Mouse (Mus musculus): ENCODE results near the gene Marveld1. TPM values are rescaled to one million over a fixed set of nuclear protein-coding genes. Genes with fewer than 3 reads are reported as not detected.

Marveld1 gene
- total RNA-seq, 2 experiments from 2014 or later = 11.7 to 13.5 TPM

- intact Hi-C loops (cut with DNase I) = no loop called here
- DNase-seq (ENCODE audit: extremely low spot score in 1 of 2, low spot score in 2 of 2) = no peak
Measured at GRCm38 (mm10) chr19:42137167-42137672, 10.0 kb upstream of the Marveld1 start.

- intact Hi-C loops (cut with DNase I) = no loop called here
- no peak for DNase-seq (ENCODE audit: extremely low spot score in 1 of 2, low spot score in 2 of 2)
Measured at GRCm38 (mm10) chr19:42138517-42139285, 8.5 kb upstream of the Marveld1 start.

GRCm38 (mm10) chr19:42139724-42140517 is 7.3 kb upstream of the Marveld1 start:
- DNase-seq (ENCODE audit: extremely low spot score in 1 of 2, low spot score in 2 of 2) = no peak
- intact Hi-C loops (cut with DNase I) = no loop called here

GRCm38 (mm10) chr19:42141998-42142397 is 5.2 kb upstream of the Marveld1 start:
- DNase-seq (ENCODE audit: extremely low spot score in 1 of 2, low spot score in 2 of 2) = no peak
- intact Hi-C loops (cut with DNase I) = no loop called here

GRCm38 (mm10) chr19:42142757-42143156 is 4.4 kb upstream of the Marveld1 start:
- DNase-seq (ENCODE audit: extremely low spot score in 1 of 2, low spot score in 2 of 2) = no peak
- intact Hi-C loops (cut with DNase I) = no loop called here

GRCm38 (mm10) chr19:42144067-42144466 is 3.1 kb upstream of the Marveld1 start:
- no peak for DNase-seq (ENCODE audit: extremely low spot score in 1 of 2, low spot score in 2 of 2)
- intact Hi-C loops (cut with DNase I) = no loop called here

- peak; percentile 88 to 92 for DNase-seq (ENCODE audit: extremely low spot score in 1 of 2, low spot score in 2 of 2)
Measured at GRCm38 (mm10) chr19:42144541-42145167, 2.5 kb upstream of the Marveld1 start.

GRCm38 (mm10) chr19:42145210-42145609 is 2.0 kb upstream of the Marveld1 start:
- intact Hi-C loops (cut with DNase I) = loop anchor here (5.0 kb wide), 1 partner anchor 108 kb away; the partner anchor contains the start of gene Ankrd2

More at GRCm38 (mm10) chr19:42144541-42145167, 2.5 kb upstream of the Marveld1 start:
- intact Hi-C loops (cut with DNase I) = loop anchor here (5.0 kb wide), 1 partner anchor 107 kb away; the partner anchor contains the start of gene Ankrd2

GRCm38 (mm10) chr19:42145731-42146130 is 1.5 kb upstream of the Marveld1 start:
- intact Hi-C loops (cut with DNase I) = loop anchor here (5.0 kb wide), 1 partner anchor 108 kb away; the partner anchor contains the start of gene Ankrd2
- DNase-seq (ENCODE audit: extremely low spot score in 1 of 2, low spot score in 2 of 2) = no peak

More at GRCm38 (mm10) chr19:42145210-42145609, 2.0 kb upstream of the Marveld1 start:
- DNase-seq (ENCODE audit: extremely low spot score in 1 of 2, low spot score in 2 of 2) = no peak

- intact Hi-C loops (cut with DNase I) = loop anchor here (5.0 kb wide), 1 partner anchor 109 kb away; the partner anchor contains the start of gene Ankrd2
- DNase-seq (ENCODE audit: extremely low spot score in 1 of 2, low spot score in 2 of 2) = no peak
Measured at GRCm38 (mm10) chr19:42146276-42147010, 757 bp upstream of the Marveld1 start.

- intact Hi-C loops (cut with DNase I) = loop anchor here (5.0 kb wide), 1 partner anchor 111 kb away; the partner anchor contains the start of gene Ankrd2
- peak in 1 of 2 experiments; percentile 79 for DNase-seq (ENCODE audit: extremely low spot score in 1 of 2, low spot score in 2 of 2)
Measured at GRCm38 (mm10) chr19:42147769-42148568, 769 bp downstream of the Marveld1 start.

- intact Hi-C loops (cut with DNase I) = loop anchor here (5.0 kb wide), 1 partner anchor 111 kb away; the partner anchor contains the start of gene Ankrd2
- DNase-seq (ENCODE audit: extremely low spot score in 1 of 2, low spot score in 2 of 2) = no peak
Measured at GRCm38 (mm10) chr19:42148569-42148860, 1.3 kb downstream of the Marveld1 start.

- peak; percentile 80 to 83 for DNase-seq (ENCODE audit: extremely low spot score in 1 of 2, low spot score in 2 of 2)
- intact Hi-C loops (cut with DNase I) = no loop called here
Measured at GRCm38 (mm10) chr19:42151990-42152389, 4.8 kb downstream of the Marveld1 start.

GRCm38 (mm10) chr19:42157493-42158237 is 10.5 kb downstream of the Marveld1 start:
- intact Hi-C loops (cut with DNase I) = no loop called here
- no peak for DNase-seq (ENCODE audit: extremely low spot score in 1 of 2, low spot score in 2 of 2)

GRCm38 (mm10) chr19:42158246-42159017 is 11.2 kb downstream of the Marveld1 start:
- intact Hi-C loops (cut with DNase I) = no loop called here

GRCm38 (mm10) chr19:42163764-42164163 is 16.6 kb downstream of the Marveld1 start, which contains the start of gene Zfyve27:
Gene Zfyve27 (plus strand): TSS chr19:42163951.
- no peak for DNase-seq (ENCODE audit: extremely low spot score in 1 of 2, low spot score in 2 of 2)
- intact Hi-C loops (cut with DNase I) = no loop called here

More at GRCm38 (mm10) chr19:42158246-42159017, 11.2 kb downstream of the Marveld1 start:
- no peak for DNase-seq (ENCODE audit: extremely low spot score in 1 of 2, low spot score in 2 of 2)

All from left cerebral cortex, postnatal 10 days (tissue).